Mouse (Mus musculus) lung, adult 2 months (tissue): ENCODE measurements around the gene Lpar6. TPM values are rescaled to one million over a fixed set of nuclear protein-coding genes. Genes with fewer than 3 reads are reported as not detected.

ENCODE experiments used
- DNase-seq: peaks from one replicate; pipeline ENCODE4 v3.0.0; 2022
- H3K4me1 ChIP-seq: fragments of 200-500 bp; 2 replicates; pipeline ENCODE4 v1.6.1; 2011; ENCODE audit warnings: low read length; ENCODE audit not compliant: control insufficient read depth, insufficient read depth
- H3K4me3 ChIP-seq: fragments of 200-500 bp; replicated peaks from 2 replicates; pipeline ENCODE3; 2011; ENCODE audit warnings: low read depth, mild to moderate bottlenecking, control low read depth, low read length; ENCODE audit errors: extremely low read depth
- CTCF ChIP-seq: fragments of 200-500 bp; IDR thresholded peaks from 2 replicates; pipeline ENCODE4 v1.5.1; 2011; ENCODE audit warnings: mild to moderate bottlenecking, low read length, control low read depth; ENCODE audit not compliant: insufficient read depth
- POLR2A ChIP-seq: fragments of 200-500 bp; IDR thresholded peaks from 2 replicates; pipeline ENCODE4 v1.6.1; 2011; ENCODE audit warnings: low read depth, mild to moderate bottlenecking, control low read depth, low read length, borderline replicate concordance; ENCODE audit errors: extremely low read depth
- WGBS: fragments of 180-500 bp; shearing (Covaris S2); methylation state at CpG from one replicate; pipeline ENCODE4 v1.1.7; 2018; 5-methylcytosine and 5-hydroxymethylcytosine counted together
- polyA plus RNA-seq: library from polyadenylated mRNA; depleted of rRNA; stranded (reverse); fragments of >200 nt; gene quantifications from 2 replicates; pipeline ENCODE4 v1.2.3, GENCODE M21; 2012; rRNA removed

The Lpar6 gene
- polyA plus RNA-seq, 1 experiment, result 2.7 TPM

DNA sequence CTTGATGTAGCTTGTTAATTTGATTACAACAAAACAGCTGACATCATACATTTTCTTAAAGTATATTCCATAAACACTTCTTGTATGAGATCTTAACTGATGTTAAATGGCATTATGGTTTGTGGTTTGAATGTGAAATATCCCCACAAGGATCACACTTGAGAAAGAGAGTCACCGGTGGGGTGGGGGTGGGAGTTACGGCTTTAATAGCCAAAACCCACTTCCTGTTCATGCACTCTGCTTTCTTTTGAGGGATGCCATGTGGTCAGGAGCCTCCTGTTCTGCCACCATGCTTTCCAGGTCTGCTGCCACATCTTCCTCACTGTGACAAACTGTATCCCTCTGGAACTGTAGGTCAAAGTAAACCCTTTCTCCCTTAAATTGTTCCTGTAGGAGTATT lies 52.2 kb downstream of the Lpar6 start:
- WGBS, result 88% methylated on average over 2 of the region's 2 CpGs
- no peak for TF ChIP-seq CTCF
- TF ChIP-seq POLR2A, result no peak
- no peak for DNase-seq
- Histone ChIP-seq H3K4me1 (no peaks in the 10 kb centered on the region; the same call in 1 of the 2 replicates), H3K4me3 (no peak overlapping the region)

- H3K4me3 ChIP-seq, result no peak overlapping the region
- no peaks in the 10 kb centered on the region; the same call in 1 of the 2 replicates for H3K4me1 ChIP-seq
- WGBS, result 59% methylated on average over 1 of the region's 1 CpGs
- TF ChIP-seq CTCF, result no peak
- no peak for TF ChIP-seq POLR2A
- no peak for DNase-seq
Observed at GRCm38 (mm10) chr14:73292434-73292833, 54.7 kb downstream of the Lpar6 start.

Other genes with a start within 250 kb of the Lpar6 start
- gene Cysltr2, start 188.8 kb upstream of the Lpar6 start, polyA plus RNA-seq, result 3.0 and 3.9 TPM in 2 replicates
- 26.3 and 28.9 TPM in 2 replicates for gene Rcbtb2, start 114.9 kb upstream of the Lpar6 start, polyA plus RNA-seq
- gene Rb1, start 87.9 kb downstream of the Lpar6 start, polyA plus RNA-seq, result 4.1 and 7.8 TPM in 2 replicates
- 1,455 and 1,580 TPM in 2 replicates for gene Itm2b, start 147.4 kb downstream of the Lpar6 start, polyA plus RNA-seq